Mouse (Mus musculus): ENCODE measurements around the gene Adgrg2. TPM values are rescaled to one million over a fixed set of nuclear protein-coding genes. Genes with fewer than 3 reads are reported as not detected.
A peak's percentile ranks its signal among the peaks of the same experiment; 100 is the strongest.

The Adgrg2 gene
- polyA plus RNA-seq (2012; rRNA removed), result 0.12 and 0.21 TPM in 2 replicates

GRCm38 (mm10) chrX:160390464-160390956, at the start of gene Adgrg2:
Adgrg2 (plus strand) TSS chrX:160390690.
- WGBS, result 18% methylated on average over 40 of the region's 42 CpGs
- no peak for DNase-seq (ENCODE audit: low read depth, low spot score)

GRCm38 (mm10) chrX:160350995-160351394, 39.5 kb upstream of the Adgrg2 start:
- WGBS, result 69% methylated on average over 7 of the region's 7 CpGs
- DNase-seq (ENCODE audit: low read depth, low spot score), result no peak

GRCm38 (mm10) chrX:160351967-160352677, 38.4 kb upstream of the Adgrg2 start:
- 44% methylated on average over 1 of the region's 1 CpGs for WGBS
- no peak for DNase-seq (ENCODE audit: low read depth, low spot score)

- WGBS, result 51% methylated on average over 6 of the region's 6 CpGs
- no peak for DNase-seq (ENCODE audit: low read depth, low spot score)
Observed at GRCm38 (mm10) chrX:160384748-160385501, 5.6 kb upstream of the Adgrg2 start.

GRCm38 (mm10) chrX:160385502-160385772, 5.1 kb upstream of the Adgrg2 start:
- no peak for DNase-seq (ENCODE audit: low read depth, low spot score)
- WGBS, result 93% methylated on average over 1 of the region's 1 CpGs

GRCm38 (mm10) chrX:160412930-160413453, 22.5 kb downstream of the Adgrg2 start:
- 77% methylated on average over 4 of the region's 4 CpGs for WGBS
- DNase-seq (ENCODE audit: low read depth, low spot score), result no peak

GRCm38 (mm10) chrX:160413881-160414395, 23.4 kb downstream of the Adgrg2 start:
- WGBS, result 40% methylated on average over 7 of the region's 7 CpGs
- DNase-seq (ENCODE audit: low read depth, low spot score), result peak; percentile 16

GRCm38 (mm10) chrX:160418397-160418796, 27.9 kb downstream of the Adgrg2 start:
- DNase-seq (ENCODE audit: low read depth, low spot score), result no peak
- 57% methylated on average over 7 of the region's 7 CpGs for WGBS

GRCm38 (mm10) chrX:160423737-160424136, 33.2 kb downstream of the Adgrg2 start:
- 80% methylated on average over 1 of the region's 1 CpGs for WGBS
- no peak for DNase-seq (ENCODE audit: low read depth, low spot score)

- no peak for DNase-seq (ENCODE audit: low read depth, low spot score)
- WGBS, result 19% methylated on average over 1 of the region's 1 CpGs
Observed at GRCm38 (mm10) chrX:160426486-160426885, 36.0 kb downstream of the Adgrg2 start.

- DNase-seq (ENCODE audit: low read depth, low spot score), result no peak
- WGBS, result 77% methylated on average over 1 of the region's 1 CpGs
Observed at GRCm38 (mm10) chrX:160426930-160427329, 36.4 kb downstream of the Adgrg2 start.

- DNase-seq (ENCODE audit: low read depth, low spot score), result no peak
- 90% methylated on average over 7 of the region's 7 CpGs for WGBS
Observed at GRCm38 (mm10) chrX:160432192-160432591, 41.7 kb downstream of the Adgrg2 start.

GRCm38 (mm10) chrX:160441272-160441671, 50.8 kb downstream of the Adgrg2 start:
- no peak for DNase-seq (ENCODE audit: low read depth, low spot score)

- WGBS, result 84% methylated on average over 3 of the region's 3 CpGs
- no peak for DNase-seq (ENCODE audit: low read depth, low spot score)
Observed at GRCm38 (mm10) chrX:160448351-160448750, 57.9 kb downstream of the Adgrg2 start.

- DNase-seq (ENCODE audit: low read depth, low spot score), result no peak
- WGBS, result 73% methylated on average over 2 of the region's 2 CpGs
Observed at GRCm38 (mm10) chrX:160449363-160449762, 58.9 kb downstream of the Adgrg2 start.

GRCm38 (mm10) chrX:160455686-160456085, 65.2 kb downstream of the Adgrg2 start:
- DNase-seq (ENCODE audit: low read depth, low spot score), result no peak
- WGBS, result 61% methylated on average over 5 of the region's 5 CpGs

GRCm38 (mm10) chrX:160471257-160471786, 80.8 kb downstream of the Adgrg2 start:
- 74% methylated on average over 3 of the region's 3 CpGs for WGBS
- DNase-seq (ENCODE audit: low read depth, low spot score), result no peak

- WGBS, result 70% methylated on average over 2 of the region's 2 CpGs
- DNase-seq (ENCODE audit: low read depth, low spot score), result no peak
Observed at GRCm38 (mm10) chrX:160489784-160490183, 99.3 kb downstream of the Adgrg2 start.

- WGBS, result 44% methylated on average over 3 of the region's 3 CpGs
Observed at GRCm38 (mm10) chrX:160494333-160494732, 103.8 kb downstream of the Adgrg2 start.

GRCm38 (mm10) chrX:160494921-160495320, 104.4 kb downstream of the Adgrg2 start:
- no peak for DNase-seq (ENCODE audit: low read depth, low spot score)
- 36% methylated on average over 6 of the region's 6 CpGs for WGBS

More at GRCm38 (mm10) chrX:160494333-160494732, 103.8 kb downstream of the Adgrg2 start:
- no peak for DNase-seq (ENCODE audit: low read depth, low spot score)
